21 mouse cellular contexts compared by ENCODE assay signal in the genomic region with DNA sequence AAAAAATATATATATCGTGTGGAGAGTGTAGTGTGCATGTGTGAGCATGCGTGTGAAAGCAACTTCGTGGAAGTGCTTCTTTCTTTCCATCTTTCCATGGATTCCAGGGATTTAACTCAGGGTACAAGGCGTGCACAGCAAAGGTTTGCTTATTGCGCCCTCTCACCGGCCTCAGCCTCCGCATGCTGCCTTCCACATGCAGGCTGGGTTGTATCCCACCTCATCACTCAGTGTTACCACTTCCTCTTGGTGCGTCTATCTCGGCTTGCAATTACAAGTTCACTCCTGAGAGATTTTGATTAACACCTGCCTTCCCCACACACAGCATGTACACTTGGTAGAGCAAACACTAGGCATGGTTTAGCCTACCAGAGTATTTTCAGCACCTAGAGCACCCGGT. TPM values are rescaled to one million over a fixed set of nuclear protein-coding genes. Genes with fewer than 3 reads are reported as not detected.
DNase-seq lines count a peak whose midpoint lies in the region; ATAC-seq and TF ChIP-seq lines count a peak whose summit lies in the region.
"Had no signal": no experiment of that assay in that cellular context is flagged by ENCODE, and none has a peak within 500 bp of the region (broad histone marks: within the 10 kb centered on the region; RNA-seq: fewer than 3 reads in every experiment).

No protein-coding gene starts in this region.

- TF ChIP-seq POLR2A in MEL (IDR thresholded peaks at IDR 0.05; ENCODE audit: control insufficient read depth in 1 of 2, insufficient read depth in 1 of 2, low read depth in 1 of 2, low read length in 2 of 2, poor library complexity in 1 of 2) = no peak

- H3K79me2 ChIP-seq in MEL (ENCODE audit: control insufficient read depth, insufficient read depth, low read length, poor library complexity) = no peaks in the 10 kb centered on the region

- peak; percentile 3 for DNase-seq in right cerebral cortex, postnatal 25 days
- no peak for DNase-seq in right cerebral cortex, postnatal 14 days
- peak; percentile 61 for DNase-seq in MEL (ENCODE audit: low read depth, low spot score)
- DNase-seq in thymus, postnatal 14 days = peak; percentile 42
- DNase-seq in adrenal gland, adult 2 months = no peak
- DNase-seq: adrenal gland, postnatal 10 days; gastrocnemius, postnatal 14 days; heart, postnatal 10 days; kidney, adult 11 months; left cerebral cortex, postnatal 4 days; lung, embryonic 14.5 days had no signal

- H3K27me3 ChIP-seq in MEL (ENCODE audit: control insufficient read depth in 1 of 2, insufficient read depth in 2 of 2, low read length in 2 of 2) = no peaks in the 10 kb centered on the region
- no peaks in the 10 kb centered on the region for H3K27me3 ChIP-seq in intestine, postnatal 0 days (replicated peaks; ENCODE audit: control insufficient read depth, insufficient read depth, low read length)
- H3K27me3 ChIP-seq: forebrain, embryonic 13.5 days; hindbrain, embryonic 12.5 days; limb, embryonic 15.5 days; neural tube, embryonic 12.5 days had no signal

- TF ChIP-seq RAD21 in MEL (IDR thresholded peaks at IDR 0.05; ENCODE audit: low read depth, low read length) = no peak

- H3K36me3 ChIP-seq in MEL (ENCODE audit: control insufficient read depth in 1 of 2, insufficient read depth in 2 of 2, low read length in 2 of 2) = peaks cover 0 to 4% of the 10 kb centered on the region in 2 experiments; a peak in 3 of 4 replicates
- H3K36me3 ChIP-seq in intestine, postnatal 0 days (ENCODE audit: control insufficient read depth, insufficient read depth) = peaks cover 72% of the 10 kb centered on the region; the same call in 1 of the 2 replicates

- ATAC-seq in hematopoietic stem cell, adult 5-6 weeks (replicated peaks in 1 of 2; ENCODE audit: insufficient read depth in 1 of 2, low FRiP score in 2 of 2, low TSS enrichment in 1 of 2, low read depth in 1 of 2, poor library complexity in 2 of 2, severe bottlenecking in 2 of 2) = peak; percentile 52 to 59; a peak in 3 of 4 replicates
- no peak for ATAC-seq in intestine, postnatal 0 days
- ATAC-seq: forebrain, embryonic 13.5 days had no signal

- 90% methylated on average over 10 of the region's 10 CpGs for whole genome bisulfite sequencing in intestine, postnatal 0 days

- H3K4me1 ChIP-seq in MEL (ENCODE audit: control insufficient read depth in 1 of 2, insufficient read depth in 2 of 2, low read length in 2 of 2) = peaks cover 0 to 5% of the 10 kb centered on the region in 2 experiments; a peak in 2 of 4 replicates
- H3K4me1 ChIP-seq in intestine, postnatal 0 days (replicated peaks; ENCODE audit: control insufficient read depth, insufficient read depth, low read length) = no peaks in the 10 kb centered on the region

- H3K4me2 ChIP-seq in intestine, postnatal 0 days (replicated peaks; ENCODE audit: low read depth) = no peak overlapping the region
- H3K4me2 ChIP-seq: forebrain, embryonic 13.5 days; heart, embryonic 11.5 days; hindbrain, embryonic 12.5 days; limb, embryonic 15.5 days; lung, embryonic 14.5 days; neural tube, embryonic 12.5 days had no signal

- H3K27ac ChIP-seq in MEL (ENCODE audit: control insufficient read depth, low read depth, low read length) = no peak overlapping the region
- H3K27ac ChIP-seq in intestine, postnatal 0 days (ENCODE audit: low read depth, low read length) = no peak overlapping the region
- H3K27ac ChIP-seq: forebrain, embryonic 13.5 days; hindbrain, embryonic 12.5 days; limb, embryonic 15.5 days; liver, embryonic 14.5 days; midbrain, embryonic 10.5 days; neural tube, embryonic 12.5 days; stomach, postnatal 0 days had no signal

- no peak overlapping the region for H3K4me3 ChIP-seq in MEL (ENCODE audit: control insufficient read depth in 1 of 2, insufficient read depth in 1 of 2, low read depth in 2 of 2, low read length in 2 of 2)
- no peak overlapping the region for H3K4me3 ChIP-seq in intestine, postnatal 0 days (ENCODE audit: low read depth, low read length)
- H3K4me3 ChIP-seq: forebrain, embryonic 13.5 days; hindbrain, embryonic 12.5 days; limb, embryonic 15.5 days; midbrain, embryonic 10.5 days; neural tube, embryonic 12.5 days had no signal

- no peaks in the 10 kb centered on the region for H3K9me3 ChIP-seq in MEL (replicated peaks; ENCODE audit: insufficient read depth, low read length)
- H3K9me3 ChIP-seq in intestine, postnatal 0 days (ENCODE audit: control insufficient read depth) = no peaks in the 10 kb centered on the region
- H3K9me3 ChIP-seq: forebrain, embryonic 13.5 days; hindbrain, embryonic 12.5 days; limb, embryonic 15.5 days; midbrain, embryonic 10.5 days; neural tube, embryonic 12.5 days had no signal

- no peak for TF ChIP-seq CTCF in MEL (IDR thresholded peaks at IDR 0.05 in 2 of 3, conservative IDR thresholded peaks at IDR 0.05 in 1 of 3; ENCODE audit: control insufficient read depth in 1 of 3, insufficient read depth in 1 of 3, low read depth in 2 of 3, low read length in 3 of 3, poor library complexity in 1 of 3, severe bottlenecking in 1 of 3)
- TF ChIP-seq CTCF in intestine, postnatal 0 days (IDR thresholded peaks at IDR 0.05; ENCODE audit: low read depth) = no peak

- H3K9ac ChIP-seq in MEL (ENCODE audit: control insufficient read depth, low read depth, low read length, poor library complexity, severe bottlenecking) = no peak overlapping the region
- H3K9ac ChIP-seq in intestine, postnatal 0 days (ENCODE audit: low read depth, low read length) = no peak overlapping the region
- H3K9ac ChIP-seq: forebrain, embryonic 13.5 days; hindbrain, embryonic 12.5 days; limb, embryonic 15.5 days; liver, embryonic 14.5 days; lung, embryonic 14.5 days; neural tube, embryonic 12.5 days had no signal

- TF ChIP-seq EP300 in MEL (IDR thresholded peaks at IDR 0.05; ENCODE audit: low read depth in 1 of 2, low read length in 2 of 2) = peak; percentile 17 to 43; a peak in 2 of 4 replicates

TF ChIP-seq in MEL, 35 proteins besides CTCF, POLR2A, EP300 and RAD21:
- TF ChIP-seq ETS1 (IDR thresholded peaks at IDR 0.05; ENCODE audit: low read depth, low read length) = peak; percentile 21; the same call in 1 of the 2 replicates
- TF ChIP-seq RCOR1 (IDR thresholded peaks at IDR 0.05; ENCODE audit: low read depth, low read length) = no peak
- peak; percentile 45 for TF ChIP-seq GATA1 (IDR thresholded peaks at IDR 0.05; ENCODE audit: low read depth, low read length)
- TF ChIP-seq TAL1 (IDR thresholded peaks at IDR 0.05; ENCODE audit: low read length) = 0 out of 2 replicates have a peak, but pooled peaks have one; percentile 3
- no peak for TF ChIP-seq ZC3H11A (IDR thresholded peaks at IDR 0.05; ENCODE audit: low read depth, low read length)
- TF ChIP-seq POLR2AphosphoS2 (IDR thresholded peaks at IDR 0.05; ENCODE audit: low read length) = no peak

RNA-seq across cellular contexts. Expression of gene Map7d1, which starts 21.0 kb away (rescaled TPM):
- 15.4 and 16.4 TPM in 2 replicates for total RNA-seq in MEL (2012; rRNA removed)
- 10 to 100 TPM in 1 of 2 experiments, not detected in 1; 58.2 TPM for polyA plus RNA-seq in MEL (2012; ENCODE audit: insufficient read depth in 1 of 2, insufficient read length in 2 of 2, low read depth in 1 of 2, low replicate concordance in 2 of 2, missing spikeins in 1 of 2)
- total RNA-seq in hematopoietic stem cell, adult 5-6 weeks (2017) = 28.5 and 40.6 TPM in 2 replicates
- total RNA-seq in adrenal gland, adult 2 months (2021) = 10 to 100 TPM; 55.4 to 68.7 TPM
- 98.3 and 98.7 TPM in 2 replicates for polyA plus RNA-seq in adrenal gland, adult 2 months (2012; rRNA removed)
- 11.7 and 12.2 TPM in 2 replicates for polyA plus RNA-seq in intestine, postnatal 0 days (2015; fragmentation: Nextera tagmentation; extraction: Ambion mirVana)

RNA-seq across cellular contexts. Expression of gene Trappc3, which starts 26.9 kb away (rescaled TPM):
- total RNA-seq in MEL (2012; rRNA removed) = 66.6 and 71.0 TPM in 2 replicates
- 10 to 100 TPM in 1 of 2 experiments, not detected in 1; 72.0 TPM for polyA plus RNA-seq in MEL (2012; ENCODE audit: insufficient read depth in 1 of 2, insufficient read length in 2 of 2, low read depth in 1 of 2, low replicate concordance in 2 of 2, missing spikeins in 1 of 2)
- total RNA-seq in hematopoietic stem cell, adult 5-6 weeks (2017) = 39.9 and 58.4 TPM in 2 replicates
- total RNA-seq in adrenal gland, adult 2 months (2021) = 100 to 1,000 TPM in 1 of 2 experiments, 10 to 100 TPM in 1; 85.8 to 103 TPM
- polyA plus RNA-seq in adrenal gland, adult 2 months (2012; rRNA removed) = 16.2 and 16.5 TPM in 2 replicates
- 115 and 126 TPM in 2 replicates for polyA plus RNA-seq in intestine, postnatal 0 days (2015; fragmentation: Nextera tagmentation; extraction: Ambion mirVana)

RNA-seq across cellular contexts. Expression of gene Thrap3, which starts 32.6 kb away (rescaled TPM):
- total RNA-seq in MEL (2012; rRNA removed) = 158 and 177 TPM in 2 replicates
- 100 to 1,000 TPM; 310 to 471 TPM for polyA plus RNA-seq in MEL (2012; ENCODE audit: insufficient read depth in 1 of 2, insufficient read length in 2 of 2, low read depth in 1 of 2, low replicate concordance in 2 of 2, missing spikeins in 1 of 2)
- total RNA-seq in hematopoietic stem cell, adult 5-6 weeks (2017) = 447 and 515 TPM in 2 replicates
- total RNA-seq in adrenal gland, adult 2 months (2021) = 100 to 1,000 TPM; 169 to 173 TPM
- polyA plus RNA-seq in adrenal gland, adult 2 months (2012; rRNA removed) = 29.1 and 36.8 TPM in 2 replicates
- 56.7 and 67.5 TPM in 2 replicates for polyA plus RNA-seq in intestine, postnatal 0 days (2015; fragmentation: Nextera tagmentation; extraction: Ambion mirVana)

RNA-seq across cellular contexts. Expression of gene Col8a2, which starts 51.4 kb away (rescaled TPM):
- total RNA-seq in MEL (2012; rRNA removed) = not detected in 2 replicates
- polyA plus RNA-seq in MEL (2012; ENCODE audit: insufficient read depth in 1 of 2, insufficient read length in 2 of 2, low read depth in 1 of 2, low replicate concordance in 2 of 2, missing spikeins in 1 of 2) = not detected
- total RNA-seq in hematopoietic stem cell, adult 5-6 weeks (2017) = not detected in 2 replicates
- 1 to 10 TPM; 1.4 to 6.1 TPM for total RNA-seq in adrenal gland, adult 2 months (2021)
- 1.9 TPM in 2 replicates for polyA plus RNA-seq in adrenal gland, adult 2 months (2012; rRNA removed)
- polyA plus RNA-seq in intestine, postnatal 0 days (2015; fragmentation: Nextera tagmentation; extraction: Ambion mirVana) = 1.5 and 2.2 TPM in 2 replicates

Comparison
In these comparisons a context has a peak if more than half of its experiments do, and no peak if none do; other contexts are left out.
1. DNase-seq: peak in right cerebral cortex, postnatal 25 days (single experiment), MEL (single experiment) and thymus, postnatal 14 days (single experiment); none in right cerebral cortex, postnatal 14 days (single experiment) and adrenal gland, adult 2 months (single experiment).